Mouse (Mus musculus) hindbrain, embryonic 11.5 days (tissue): ENCODE results near the gene Zfp772. TPM values are rescaled to one million over a fixed set of nuclear protein-coding genes. Genes with fewer than 3 reads are reported as not detected.
A peak's percentile ranks its signal among the peaks of the same experiment; 100 is the strongest.
"Not testable (repeated sequence)": the region's sequence is repeated elsewhere in the genome, so short reads cannot be mapped to it uniquely, and the experiment has no call there.

Source experiments
- ATAC-seq: fragments of 200-750 bp; cut with Nextera tagmentation; 2 replicates; pipeline ENCODE4 v1.8.0; 2017; ENCODE audit warnings: mild to moderate bottlenecking, moderate TSS enrichment, moderate library complexity; ENCODE audit not compliant: low FRiP score
- DNase-seq: peaks from one replicate; pipeline ENCODE4 v3.0.0-alpha.2; 2015; ENCODE audit warnings: low spot score
- H3K27ac ChIP-seq: fragments of 300-500 bp; sonication (generic); 2 replicates; pipeline ENCODE4 v1.5.1; 2014; ENCODE audit warnings: mild to moderate bottlenecking, low read depth, low read length
- H3K27me3 ChIP-seq: fragments of 300-500 bp; sonication (generic); 2 replicates; pipeline ENCODE4 v1.6.1; 2014; ENCODE audit warnings: mild to moderate bottlenecking, low read length, moderate library complexity, mixed read lengths; ENCODE audit not compliant: control insufficient read depth, insufficient read depth
- H3K36me3 ChIP-seq: fragments of 300-500 bp; sonication (generic); 2 replicates; pipeline ENCODE4 v1.6.1; 2014; ENCODE audit warnings: mild to moderate bottlenecking, low read length, moderate library complexity, mixed read lengths; ENCODE audit not compliant: control insufficient read depth, insufficient read depth
- H3K4me1 ChIP-seq: fragments of 300-500 bp; sonication (generic); replicated peaks from 2 replicates; pipeline ENCODE4 v1.6.1; 2014; ENCODE audit warnings: low read length, mixed read lengths; ENCODE audit not compliant: control insufficient read depth, insufficient read depth
- H3K4me2 ChIP-seq: fragments of 300-500 bp; sonication (generic); replicated peaks from 2 replicates; pipeline ENCODE4 v1.6.1; 2014; ENCODE audit warnings: mild to moderate bottlenecking, low read depth, low read length
- H3K4me3 ChIP-seq: fragments of 300-500 bp; sonication (generic); 2 replicates; pipeline ENCODE4 v1.5.1; 2014; ENCODE audit warnings: low read depth, low read length
- H3K9ac ChIP-seq: fragments of 300-500 bp; sonication (generic); 2 replicates; pipeline ENCODE4 v1.6.1; 2014; ENCODE audit warnings: low read depth, low read length
- H3K9me3 ChIP-seq: fragments of 300-500 bp; sonication (generic); 2 replicates; pipeline ENCODE4 v1.6.1; 2016; ENCODE audit warnings: low read length; ENCODE audit not compliant: control insufficient read depth
- WGBS: fragments of 180-500 bp; shearing (Covaris S2); extraction: QIAGEN DNeasy Blood & Tissue Kit; methylation state at CpG from one replicate; pipeline ENCODE4 v1.1.7; 2014; 5-methylcytosine and 5-hydroxymethylcytosine counted together
- polyA plus RNA-seq: library from polyadenylated mRNA; unstranded; fragments of >200 nt; fragmentation: Nextera tagmentation; extraction: Ambion mirVana; gene quantifications from 2 replicates; pipeline ENCODE4 v1.2.1, GENCODE M21; 2014

The Zfp772 gene
- 10.9 TPM in 2 replicates for polyA plus RNA-seq

DNA sequence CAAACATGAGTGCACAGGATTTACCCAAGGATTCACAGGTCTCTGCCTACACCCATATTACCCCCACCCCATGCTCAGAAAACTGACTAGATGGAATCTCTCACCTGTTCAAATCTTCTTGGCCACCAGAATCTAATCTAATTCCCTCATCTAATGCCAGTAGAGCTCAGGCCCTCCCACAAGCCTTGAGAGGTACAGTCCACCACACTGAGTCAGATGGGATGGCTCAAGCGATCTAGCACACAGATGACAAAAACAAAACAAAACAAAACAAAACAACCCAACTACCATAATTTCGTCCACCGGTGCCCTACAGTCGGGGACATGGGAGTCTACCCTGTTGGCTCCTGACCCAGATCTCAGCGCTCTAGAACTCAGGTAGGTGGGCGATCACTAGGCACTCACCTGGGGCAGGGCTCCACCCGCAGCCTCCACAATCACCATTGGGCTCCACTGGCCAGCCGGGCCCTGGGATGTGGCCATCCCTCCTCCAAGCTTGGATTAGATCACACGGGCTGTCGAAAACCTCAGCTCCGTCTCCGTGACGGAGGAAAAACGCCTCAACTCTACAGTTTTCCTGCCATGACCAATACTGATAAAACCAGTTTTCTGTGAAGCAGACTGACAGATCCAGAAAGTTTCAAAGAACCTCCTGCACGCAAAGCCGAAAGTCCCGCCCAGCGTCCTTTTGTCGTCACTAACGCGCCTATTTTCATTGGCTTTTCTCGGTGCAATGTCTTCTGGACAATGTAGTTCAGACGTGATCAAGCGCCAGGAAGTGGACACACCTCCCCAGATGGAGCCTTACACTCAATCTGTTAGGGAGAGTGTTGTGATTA lies at the start of gene Zfp772:
Zfp772 (minus strand) TSS at position 686 of the 839 bp plus-strand sequence.
- peak within 1 kb of the TSS; percentile 37 for H3K4me3 ChIP-seq
- not testable (repeated sequence) for ATAC-seq, H3K27ac ChIP-seq, H3K27me3 ChIP-seq, H3K36me3 ChIP-seq, H3K4me1 ChIP-seq, H3K9me3 ChIP-seq
- WGBS, result 3% methylated on average over 24 of the region's 24 CpGs
- peak within 1 kb of the TSS; percentile 43 for H3K4me2 ChIP-seq
- H3K9ac ChIP-seq, result peak within 1 kb of the TSS; percentile 20; the same call in 1 of the 2 replicates
- DNase-seq, result peak; percentile 34

- not testable (repeated sequence) for H3K4me2 ChIP-seq, H3K27ac ChIP-seq, H3K4me3 ChIP-seq, H3K9ac ChIP-seq, H3K4me1 ChIP-seq, H3K27me3 ChIP-seq, ATAC-seq, H3K36me3 ChIP-seq, H3K9me3 ChIP-seq, DNase-seq
- WGBS, result no CpG with 5 or more reads among the region's 1 CpGs
Measured at GRCm38 (mm10) chr7:7247228-7247627, 37.4 kb upstream of the Zfp772 start, which contains the start of gene Vmn2r29. Gene Vmn2r29, minus strand, starts transcription at chr7:7247328.

DNA sequence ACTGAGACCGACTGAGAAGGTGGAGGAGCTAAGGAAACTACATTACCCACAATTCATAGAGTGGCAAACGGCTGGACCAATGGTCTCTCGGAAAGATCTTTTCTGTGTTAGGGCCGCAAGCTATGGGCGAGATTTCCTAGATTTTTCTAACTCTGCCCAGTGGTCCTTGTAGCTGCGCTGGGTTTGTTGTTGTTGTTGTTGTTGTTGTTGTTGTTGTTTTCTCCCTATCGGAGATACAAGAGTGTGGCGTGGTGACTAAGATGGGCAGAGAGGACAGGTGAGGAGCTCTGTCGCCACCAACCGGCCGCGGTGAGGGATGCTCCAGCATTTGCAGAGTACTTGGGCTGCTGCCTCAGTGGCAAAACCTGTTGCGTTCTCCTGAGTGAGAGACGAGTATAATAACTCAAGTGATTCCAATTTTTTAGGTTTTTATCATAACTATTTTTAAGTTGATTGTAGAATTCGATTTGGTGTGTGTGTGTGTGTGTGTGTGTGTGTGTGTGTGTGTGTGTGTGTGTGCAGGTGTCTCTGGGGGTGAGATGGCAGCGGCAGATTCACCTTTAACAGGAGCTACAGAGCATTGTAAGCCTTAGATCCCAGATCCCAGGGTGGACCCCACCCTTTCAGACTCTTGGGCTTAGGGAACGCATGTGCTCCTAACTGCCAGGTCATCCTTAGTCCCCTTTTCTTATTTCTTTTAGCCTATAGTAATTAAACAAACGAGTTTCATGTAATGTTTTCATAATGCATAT lies 21.4 kb downstream of the Zfp772 start:
- Histone ChIP-seq H3K36me3 (no peaks in the 10 kb centered on the region), H3K9ac (no peak overlapping the region), H3K4me2 (peak overlapping the region; percentile 23; the same call in 1 of the 2 replicates), H3K9me3 (no peaks in the 10 kb centered on the region), H3K4me3 (peak overlapping the region; percentile 48), H3K27ac (no peak overlapping the region), H3K4me1 (no peaks in the 10 kb centered on the region), H3K27me3 (no peaks in the 10 kb centered on the region)
- DNase-seq (peak; percentile 76), ATAC-seq (peak; percentile 97)
- 15% methylated on average over 18 of the region's 18 CpGs for WGBS

DNA sequence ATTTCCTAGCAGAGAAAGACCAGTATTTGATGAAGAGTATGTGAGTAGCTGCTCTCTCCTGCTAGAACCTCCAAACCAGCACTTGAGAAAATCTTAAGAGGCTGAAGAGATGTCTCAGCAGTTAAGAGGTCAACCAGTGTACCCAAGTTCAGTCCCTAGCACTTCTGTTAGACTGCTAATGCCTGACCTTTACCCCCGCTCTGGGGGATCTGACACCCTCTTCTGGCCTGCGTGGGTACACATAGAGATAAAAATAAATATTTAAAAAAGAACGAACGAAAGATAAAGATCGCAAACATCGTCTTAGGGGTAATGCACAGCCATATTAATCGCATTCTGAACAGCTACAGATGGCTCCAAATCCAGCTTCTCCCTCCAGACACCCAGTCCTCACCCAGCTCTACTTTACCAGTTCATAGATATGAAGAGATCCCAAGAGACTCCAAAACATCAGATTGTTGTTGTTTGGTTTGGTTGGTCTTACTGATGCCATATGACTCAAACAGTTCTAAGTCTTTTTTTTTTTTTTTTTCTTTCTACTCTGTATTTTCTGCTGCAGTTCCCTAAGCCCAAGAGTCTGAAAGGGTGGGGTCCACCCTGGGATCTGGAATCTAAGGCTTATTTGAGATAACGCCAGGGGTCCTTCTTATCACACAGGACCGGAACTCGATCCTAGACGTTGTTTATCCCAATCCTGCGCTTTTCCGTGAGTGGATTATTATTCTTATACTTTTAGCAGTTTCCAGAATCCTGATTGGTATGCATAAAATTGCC lies 22.2 kb downstream of the Zfp772 start:
- no peaks in the 10 kb centered on the region for H3K9me3 ChIP-seq
- WGBS, result 39% methylated on average over 13 of the region's 13 CpGs
- H3K9ac ChIP-seq, result no peak overlapping the region
- no peaks in the 10 kb centered on the region for H3K4me1 ChIP-seq
- no peak for DNase-seq
- peak overlapping the region; percentile 23; the same call in 1 of the 2 replicates for H3K4me2 ChIP-seq
- no peaks in the 10 kb centered on the region for H3K27me3 ChIP-seq
- H3K4me3 ChIP-seq, result peak overlapping the region; percentile 48
- H3K27ac ChIP-seq, result no peak overlapping the region
- peak; percentile 73 for ATAC-seq
- H3K36me3 ChIP-seq, result no peaks in the 10 kb centered on the region

DNA sequence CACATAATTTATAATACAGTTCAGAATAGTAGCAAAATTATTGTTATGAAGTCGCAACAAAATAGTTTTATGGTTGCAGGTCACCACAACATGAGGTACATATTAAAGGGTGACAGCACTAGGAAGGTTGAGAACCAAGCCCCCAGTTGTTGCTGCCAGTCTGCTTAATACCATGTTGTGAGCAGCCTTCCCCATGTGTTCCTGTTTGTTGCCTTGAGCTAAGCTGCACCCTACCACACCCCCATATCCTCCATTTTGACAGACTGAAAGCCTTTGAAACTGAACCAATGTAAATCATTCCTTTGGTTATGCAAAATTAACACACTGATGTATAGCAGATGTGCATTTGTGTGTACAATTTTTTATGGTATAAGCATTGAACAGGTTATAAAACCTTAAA lies 23.9 kb downstream of the Zfp772 start:
- Histone ChIP-seq H3K36me3 (no peaks in the 10 kb centered on the region), H3K4me1 (no peaks in the 10 kb centered on the region), H3K27me3 (no peaks in the 10 kb centered on the region), H3K4me2 (no peak overlapping the region), H3K4me3 (no peak overlapping the region), H3K9ac (no peak overlapping the region), H3K9me3 (no peaks in the 10 kb centered on the region), H3K27ac (no peak overlapping the region)
- DNase-seq (no peak), ATAC-seq (no peak)
- 82% methylated on average over 1 of the region's 1 CpGs for WGBS

- WGBS, result 2% methylated on average over 26 of the region's 26 CpGs
- Histone ChIP-seq H3K9ac (peak within 1 kb of the TSS; percentile 78), H3K4me3 (peak within 1 kb of the TSS; percentile 65), H3K36me3 (no peaks in the 10 kb centered on the region), H3K27ac (no peak within 1 kb of the TSS), H3K27me3 (no peaks in the 10 kb centered on the region), H3K9me3 (no peaks in the 10 kb centered on the region), H3K4me2 (peak within 1 kb of the TSS; percentile 61), H3K4me1 (no peaks in the 10 kb centered on the region)
- DNase-seq (peak; percentile 64), ATAC-seq (peak; percentile 98)
Measured at GRCm38 (mm10) chr7:7171227-7172147, 38.3 kb downstream of the Zfp772 start, which contains the start of gene Zfp418. Gene Zfp418, plus strand, starts transcription at chr7:7171330.
